Mouse (Mus musculus) cerebellum, postnatal 4 days (tissue): Measurements from ENCODE around the gene Nos1.
A peak's percentile ranks its signal among the peaks of the same experiment; 100 is the strongest.

Source experiments
- DNase-seq, 2 experiments: peaks; one replicate each; pipeline ENCODE4 v3.0.0; 2022; ENCODE audit warnings: low spot score in 2 of 2, mixed read lengths in 1 of 2

The Nos1 gene

GRCm38 (mm10) chr5:117898055-117898806 lies 117.4 kb downstream of the Nos1 start:
- DNase-seq: no peak

GRCm38 (mm10) chr5:117899361-117899760 lies 118.5 kb downstream of the Nos1 start:
- DNase-seq: no peak

- DNase-seq: peak in 1 of 2 experiments; percentile 47
These were observed 120.3 kb downstream of the Nos1 start for GRCm38 (mm10) chr5:117900921-117901705.

- no peak for DNase-seq
These were observed 122.7 kb downstream of the Nos1 start for GRCm38 (mm10) chr5:117903534-117903933.

- no peak for DNase-seq
These were observed 124.9 kb downstream of the Nos1 start for GRCm38 (mm10) chr5:117905728-117906127.

GRCm38 (mm10) chr5:117909524-117909923 lies 128.7 kb downstream of the Nos1 start:
- no peak for DNase-seq

GRCm38 (mm10) chr5:117916349-117916748 lies 135.5 kb downstream of the Nos1 start:
- no peak for DNase-seq

GRCm38 (mm10) chr5:117916906-117917305 lies 136.1 kb downstream of the Nos1 start:
- no peak for DNase-seq

GRCm38 (mm10) chr5:117921786-117922528 lies 141.1 kb downstream of the Nos1 start:
- no peak for DNase-seq

- DNase-seq: no peak
These were observed 142.9 kb downstream of the Nos1 start for GRCm38 (mm10) chr5:117923688-117924087.

GRCm38 (mm10) chr5:117928553-117928952 lies 147.7 kb downstream of the Nos1 start:
- no peak for DNase-seq

- no peak for DNase-seq
These were observed 151.4 kb downstream of the Nos1 start for GRCm38 (mm10) chr5:117932222-117932621.

- peak; percentile 91 to 95 for DNase-seq
These were observed 152.0 kb downstream of the Nos1 start for GRCm38 (mm10) chr5:117932862-117933261.

- no peak for DNase-seq
These were observed 155.5 kb downstream of the Nos1 start for GRCm38 (mm10) chr5:117936346-117936745.

- DNase-seq: no peak
These were observed 156.4 kb downstream of the Nos1 start for GRCm38 (mm10) chr5:117937186-117937585.

GRCm38 (mm10) chr5:117938182-117938581 lies 157.3 kb downstream of the Nos1 start:
- DNase-seq: peak in 1 of 2 experiments; percentile 52

- DNase-seq: no peak
These were observed 158.6 kb downstream of the Nos1 start for GRCm38 (mm10) chr5:117939402-117939801.

GRCm38 (mm10) chr5:117941552-117941951 lies 160.7 kb downstream of the Nos1 start:
- DNase-seq: no peak

- DNase-seq: peak in 1 of 2 experiments; percentile 72
These were observed 165.8 kb downstream of the Nos1 start for GRCm38 (mm10) chr5:117946605-117947004.

- no peak for DNase-seq
These were observed 168.6 kb downstream of the Nos1 start for GRCm38 (mm10) chr5:117949393-117949792.

GRCm38 (mm10) chr5:117953893-117954292 lies 173.1 kb downstream of the Nos1 start:
- no peak for DNase-seq

- DNase-seq: no peak
These were observed 173.6 kb downstream of the Nos1 start for GRCm38 (mm10) chr5:117954429-117954828.
